Mouse (Mus musculus): ENCODE results near the gene Atf4. TPM values are rescaled to one million over a fixed set of nuclear protein-coding genes. Genes with fewer than 3 reads are reported as not detected.
A peak's percentile ranks its signal among the peaks of the same experiment; 100 is the strongest.

The Atf4 gene
- total RNA-seq, 1 experiment: 250 TPM

- H3K9me3 ChIP-seq (ENCODE audit: control insufficient read depth, insufficient read depth, low read depth, low read length): no peaks in the 10 kb centered on the region
- H3K27ac ChIP-seq (ENCODE audit: insufficient read depth, low read depth, low read length, poor library complexity, severe bottlenecking): peak overlapping the region; percentile 97
- DNase-seq (ENCODE audit: low read depth, low spot score): no peak
- no peak for TF ChIP-seq ZNF384 (IDR thresholded peaks at IDR 0.05; ENCODE audit: low read depth, low read length)
- H3K9ac ChIP-seq (ENCODE audit: insufficient read depth, low read depth, low read length, poor library complexity, severe bottlenecking): peak overlapping the region; percentile 96
- H3K4me3 ChIP-seq (ENCODE audit: insufficient read depth in 1 of 2, low read depth in 1 of 2, low read length in 2 of 2, poor library complexity in 1 of 2, severe bottlenecking in 1 of 2): peak overlapping the region; percentile 80 to 89
- in situ Hi-C loops (cut with MboI; ENCODE audit: low sequenced_read_pairs in 2 of 2, unreplicated experiment in 2 of 2): no loop called here
- H3K36me3 ChIP-seq (ENCODE audit: control insufficient read depth, insufficient read depth, low read length, poor library complexity, severe bottlenecking): peaks cover 32% of the 10 kb centered on the region
- H3K4me1 ChIP-seq (ENCODE audit: control insufficient read depth in 2 of 2, insufficient read depth in 2 of 2, low read length in 2 of 2, poor library complexity in 1 of 2): peaks cover 0 to 12% of the 10 kb centered on the region in 2 experiments; a peak in 1 of 4 replicates
These were observed 1.3 kb downstream of the Atf4 start for GRCm38 (mm10) chr15:80256242-80256641.

- TF ChIP-seq ZC3H11A (IDR thresholded peaks at IDR 0.05; ENCODE audit: borderline replicate concordance, low read depth, low read length): no peak
- TF ChIP-seq CHD2 (IDR thresholded peaks at IDR 0.05; ENCODE audit: low read depth, low read length): no peak
- TF ChIP-seq ZNF384 (IDR thresholded peaks at IDR 0.05; ENCODE audit: low read depth, low read length): no peak
- peak overlapping the region; percentile 96 for H3K9ac ChIP-seq (ENCODE audit: insufficient read depth, low read depth, low read length, poor library complexity, severe bottlenecking)
- H3K36me3 ChIP-seq (ENCODE audit: control insufficient read depth, insufficient read depth, low read length, poor library complexity, severe bottlenecking): peaks cover 32% of the 10 kb centered on the region
- peak overlapping the region; percentile 80 to 89 for H3K4me3 ChIP-seq (ENCODE audit: insufficient read depth in 1 of 2, low read depth in 1 of 2, low read length in 2 of 2, poor library complexity in 1 of 2, severe bottlenecking in 1 of 2)
- in situ Hi-C loops (cut with MboI; ENCODE audit: low sequenced_read_pairs in 2 of 2, unreplicated experiment in 2 of 2): no loop called here
- peaks cover 0 to 12% of the 10 kb centered on the region in 2 experiments; a peak in 2 of 4 replicates for H3K4me1 ChIP-seq (ENCODE audit: control insufficient read depth in 2 of 2, insufficient read depth in 2 of 2, low read length in 2 of 2, poor library complexity in 1 of 2)
- H3K9me3 ChIP-seq (ENCODE audit: control insufficient read depth, insufficient read depth, low read depth, low read length): no peaks in the 10 kb centered on the region
- DNase-seq (ENCODE audit: low read depth, low spot score): no peak
- peak overlapping the region; percentile 55; the same call in 1 of the 2 replicates for H3K27ac ChIP-seq (ENCODE audit: insufficient read depth, low read depth, low read length, poor library complexity, severe bottlenecking)
These were observed 1.9 kb downstream of the Atf4 start for GRCm38 (mm10) chr15:80256656-80257601.

- in situ Hi-C loops (cut with MboI; ENCODE audit: low sequenced_read_pairs in 2 of 2, unreplicated experiment in 2 of 2): no loop called here
- DNase-seq (ENCODE audit: low read depth, low spot score): no peak
- Histone ChIP-seq H3K9me3 (ENCODE audit: control insufficient read depth, insufficient read depth, low read depth, low read length) (no peaks in the 10 kb centered on the region), H3K36me3 (ENCODE audit: control insufficient read depth, insufficient read depth, low read length, poor library complexity, severe bottlenecking) (peaks cover 36% of the 10 kb centered on the region), H3K27ac (ENCODE audit: insufficient read depth, low read depth, low read length, poor library complexity, severe bottlenecking) (peak overlapping the region; percentile 90), H3K4me1 (ENCODE audit: control insufficient read depth in 2 of 2, insufficient read depth in 2 of 2, low read length in 2 of 2, poor library complexity in 1 of 2) (peaks cover 0 to 14% of the 10 kb centered on the region in 2 experiments; a peak in 2 of 4 replicates), H3K9ac (ENCODE audit: insufficient read depth, low read depth, low read length, poor library complexity, severe bottlenecking) (peak overlapping the region; percentile 45; the same call in 1 of the 2 replicates), H3K4me3 (ENCODE audit: insufficient read depth in 1 of 2, low read depth in 1 of 2, low read length in 2 of 2, poor library complexity in 1 of 2, severe bottlenecking in 1 of 2) (peak overlapping the region in 1 of 2 experiments; percentile 89; a peak in 2 of 4 replicates)
- TF ChIP-seq ZC3H11A (IDR thresholded peaks at IDR 0.05; ENCODE audit: borderline replicate concordance, low read depth, low read length) (no peak), ZNF384 (IDR thresholded peaks at IDR 0.05; ENCODE audit: low read depth, low read length) (no peak), CHD2 (IDR thresholded peaks at IDR 0.05; ENCODE audit: low read depth, low read length) (no peak; the same call in 1 of the 2 replicates), MAFK (IDR thresholded peaks at IDR 0.05; ENCODE audit: insufficient read depth, low read depth, low read length) (no peak), HCFC1 (IDR thresholded peaks at IDR 0.05; ENCODE audit: borderline replicate concordance, insufficient read depth, low read length) (no peak)
These were observed 2.7 kb downstream of the Atf4 start for GRCm38 (mm10) chr15:80257602-80258239.

GRCm38 (mm10) chr15:80258240-80259170 lies 3.5 kb downstream of the Atf4 start:
- DNase-seq (ENCODE audit: low read depth, low spot score): no peak
- Histone ChIP-seq H3K4me3 (ENCODE audit: insufficient read depth in 1 of 2, low read depth in 1 of 2, low read length in 2 of 2, poor library complexity in 1 of 2, severe bottlenecking in 1 of 2) (peak overlapping the region in 1 of 2 experiments; percentile 25; a peak in 1 of 4 replicates), H3K36me3 (ENCODE audit: control insufficient read depth, insufficient read depth, low read length, poor library complexity, severe bottlenecking) (peaks cover 36% of the 10 kb centered on the region), H3K9ac (ENCODE audit: insufficient read depth, low read depth, low read length, poor library complexity, severe bottlenecking) (peak overlapping the region; percentile 45; the same call in 1 of the 2 replicates), H3K27ac (ENCODE audit: insufficient read depth, low read depth, low read length, poor library complexity, severe bottlenecking) (peak overlapping the region; percentile 90), H3K9me3 (ENCODE audit: control insufficient read depth, insufficient read depth, low read depth, low read length) (no peaks in the 10 kb centered on the region), H3K4me1 (ENCODE audit: control insufficient read depth in 2 of 2, insufficient read depth in 2 of 2, low read length in 2 of 2, poor library complexity in 1 of 2) (peaks cover 0 to 14% of the 10 kb centered on the region in 2 experiments; a peak in 2 of 4 replicates)
- in situ Hi-C loops (cut with MboI; ENCODE audit: low sequenced_read_pairs in 2 of 2, unreplicated experiment in 2 of 2): no loop called here
- TF ChIP-seq CHD2 (IDR thresholded peaks at IDR 0.05; ENCODE audit: low read depth, low read length) (peak; percentile 18), HCFC1 (IDR thresholded peaks at IDR 0.05; ENCODE audit: borderline replicate concordance, insufficient read depth, low read length) (no peak)
